Mouse (Mus musculus): Measurements from ENCODE around the gene Spn.

- TF ChIP-seq CTCF (IDR thresholded peaks at IDR 0.05; ENCODE audit: extremely low read depth, insufficient read depth, insufficient read length, insufficient replicate concordance) (no peak), POLR2A (IDR thresholded peaks at IDR 0.05; ENCODE audit: low read depth, low read length) (no peak)
Observed at GRCm38 (mm10) chr7:127152464-127152863, 14.8 kb upstream of the Spn start.

Measured in spleen, adult 2 months (tissue).